Mouse (Mus musculus): ENCODE results near the gene Mall. TPM values are rescaled to one million over a fixed set of nuclear protein-coding genes. Genes with fewer than 3 reads are reported as not detected.

The Mall gene
- total and polyA plus RNA-seq, 3 experiments: 0.11 TPM; not detected in 2

GRCm38 (mm10) chr2:127683687-127684331, 45.9 kb downstream of the Mall start (continued):
- TF ChIP-seq TBP (conservative IDR thresholded peaks at IDR 0.05; ENCODE audit: low read depth, low read length): no peak
- no peak for TF ChIP-seq KAT2A (IDR thresholded peaks at IDR 0.05; ENCODE audit: insufficient replicate concordance, low read length)
- TF ChIP-seq TCF12 (IDR thresholded peaks at IDR 0.05; ENCODE audit: low read depth, low read length): 0 out of 2 replicates have a peak, but pooled peaks have one; percentile 28
- 0 out of 2 replicates have a peak, but pooled peaks have one; percentile 29 for TF ChIP-seq NRF1 (IDR thresholded peaks at IDR 0.05; ENCODE audit: low read depth, low read length)
- TF ChIP-seq USF2 (conservative IDR thresholded peaks at IDR 0.05; ENCODE audit: low read depth, low read length): no peak
- no peak for TF ChIP-seq ZNF384 (IDR thresholded peaks at IDR 0.05; ENCODE audit: low read depth, low read length)
- TF ChIP-seq NELFE (IDR thresholded peaks at IDR 0.05; ENCODE audit: low read depth, low read length): peak; percentile 32; the same call in 1 of the 2 replicates

- H3K9ac ChIP-seq (ENCODE audit: insufficient read depth, low read depth): no peak overlapping the region
- DNase-seq (ENCODE audit: extremely low read depth): peak; percentile 48
- H3K36me3 ChIP-seq (replicated peaks in 1 of 2; ENCODE audit: control insufficient read depth in 1 of 2, insufficient read depth in 1 of 2, low read length in 1 of 2): no peaks in the 10 kb centered on the region
- H3K27me3 ChIP-seq (replicated peaks): peaks cover 14% of the 10 kb centered on the region
- no peak overlapping the region for H3K4me2 ChIP-seq (ENCODE audit: insufficient read depth, low read depth, poor library complexity, severe bottlenecking)
- no peak overlapping the region for H3K4me3 ChIP-seq (replicated peaks in 1 of 3; ENCODE audit: low read depth in 2 of 3, low read length in 2 of 3, poor library complexity in 1 of 3)
- H3K4me1 ChIP-seq (ENCODE audit: control insufficient read depth in 1 of 2, insufficient read depth in 2 of 2): 0 out of 4 replicates have a peak, but pooled peaks cover 0 to under 1% of the 10 kb centered on the region in 2 experiments
- no peaks in the 10 kb centered on the region for H3K9me3 ChIP-seq (replicated peaks; ENCODE audit: low read length)
- dilution Hi-C loops (cut with MboI; ENCODE audit: extremely low pct_ligation_motif_present, extremely low pct_unique_long_range_greater_than_20kb, low sequenced_read_pairs) (no loop called here), in situ Hi-C loops (cut with MboI; ENCODE audit: low pct_ligation_motif_present, low pct_unique_long_range_greater_than_20kb, low sequenced_read_pairs) (no loop called here)
- H3K27ac ChIP-seq (ENCODE audit: insufficient read depth, low read depth): no peak overlapping the region
- no peaks in the 10 kb centered on the region for H3K79me2 ChIP-seq (replicated peaks; ENCODE audit: control insufficient read depth, extremely low read depth, insufficient read depth, poor library complexity, severe bottlenecking)
- TF ChIP-seq ZNF384 (IDR thresholded peaks at IDR 0.05; ENCODE audit: low read depth, low read length): peak; percentile 30; the same call in 1 of the 2 replicates
- TF ChIP-seq IRF4 (IDR thresholded peaks at IDR 0.05; ENCODE audit: low read depth, low read length): peak; percentile 30; the same call in 1 of the 2 replicates
- TF ChIP-seq JUND (conservative IDR thresholded peaks at IDR 0.05; ENCODE audit: low read depth, low read length): no peak
- TF ChIP-seq EP300 (IDR thresholded peaks at IDR 0.05; ENCODE audit: low read length): no peak
- TF ChIP-seq GABPA (IDR thresholded peaks at IDR 0.05; ENCODE audit: insufficient replicate concordance, low read depth, low read length): no peak
- no peak for TF ChIP-seq HCFC1 (IDR thresholded peaks at IDR 0.05; ENCODE audit: low read depth, low read length)
- TF ChIP-seq MAFK (IDR thresholded peaks at IDR 0.05; ENCODE audit: insufficient replicate concordance, low read length): no peak
- TF ChIP-seq CHD1 (IDR thresholded peaks at IDR 0.05; ENCODE audit: low read depth, low read length): no peak
- TF ChIP-seq SMC3 (IDR thresholded peaks at IDR 0.05; ENCODE audit: low read depth, low read length): peak; percentile 80
- TF ChIP-seq E2F4 (IDR thresholded peaks at IDR 0.05; ENCODE audit: insufficient replicate concordance, low read depth, low read length): no peak
- 0 out of 2 replicates have a peak, but pooled peaks have one; percentile 31 for TF ChIP-seq MAZ (IDR thresholded peaks at IDR 0.05; ENCODE audit: low read depth, low read length)
- no peak for TF ChIP-seq PAX5 (IDR thresholded peaks at IDR 0.05; ENCODE audit: low read length)
- TF ChIP-seq ZC3H11A (IDR thresholded peaks at IDR 0.05; ENCODE audit: low read depth, low read length): peak; percentile 26; the same call in 1 of the 2 replicates
- peak; percentile 80 for TF ChIP-seq RAD21 (IDR thresholded peaks at IDR 0.05; ENCODE audit: low read depth, low read length)
- TF ChIP-seq KAT2A (IDR thresholded peaks at IDR 0.05; ENCODE audit: insufficient replicate concordance, low read length): no peak
- no peak for TF ChIP-seq POLR2A (IDR thresholded peaks at IDR 0.05; ENCODE audit: low read depth, low read length)
- TF ChIP-seq NELFE (IDR thresholded peaks at IDR 0.05; ENCODE audit: low read depth, low read length): no peak
- TF ChIP-seq CHD2 (IDR thresholded peaks at IDR 0.05; ENCODE audit: low read length): no peak
- TF ChIP-seq ETS1 (conservative IDR thresholded peaks at IDR 0.05; ENCODE audit: low read depth, low read length): no peak
- no peak for TF ChIP-seq MEF2A (IDR thresholded peaks at IDR 0.05; ENCODE audit: borderline replicate concordance, low read depth, low read length)
- peak; percentile 64 to 86 for TF ChIP-seq CTCF (conservative IDR thresholded peaks at IDR 0.05 in 1 of 2, IDR thresholded peaks at IDR 0.05 in 1 of 2; ENCODE audit: low read depth in 2 of 2, low read length in 2 of 2)
Observed at GRCm38 (mm10) chr2:127667843-127668506, 61.8 kb downstream of the Mall start.
